Mouse (Mus musculus) lung, embryonic 14.5 days (tissue): ENCODE results near the gene Ficd. TPM values are rescaled to one million over a fixed set of nuclear protein-coding genes. Genes with fewer than 3 reads are reported as not detected.
"Not testable (repeated sequence)": the region's sequence is repeated elsewhere in the genome, so short reads cannot be mapped to it uniquely, and the experiment has no call there.

Experiments used
- ATAC-seq: fragments of 200-750 bp; cut with Nextera tagmentation; 2 replicates; pipeline ENCODE4 v1.8.0; 2017; ENCODE audit warnings: mild to moderate bottlenecking, moderate TSS enrichment, moderate library complexity; ENCODE audit not compliant: insufficient read depth
- DNase-seq: peaks from one replicate; pipeline ENCODE4 v3.0.0-alpha.2; 2015
- H3K27ac ChIP-seq: fragments of 300-500 bp; sonication (generic); 2 replicates; pipeline ENCODE4 v1.5.1; 2014; ENCODE audit warnings: low read depth, mild to moderate bottlenecking, moderate library complexity
- H3K27me3 ChIP-seq: fragments of 300-500 bp; sonication (generic); 2 replicates; pipeline ENCODE4 v1.6.1; 2014; ENCODE audit warnings: low read length, control low read depth; ENCODE audit not compliant: insufficient read depth
- H3K36me3 ChIP-seq: fragments of 300-500 bp; sonication (generic); 2 replicates; pipeline ENCODE4 v1.6.1; 2014; ENCODE audit warnings: control low read depth; ENCODE audit not compliant: insufficient read depth
- H3K4me1 ChIP-seq: fragments of 300-500 bp; sonication (generic); 2 replicates; pipeline ENCODE4 v1.6.1; 2014; ENCODE audit warnings: antibody characterized with exemption, control low read depth; ENCODE audit not compliant: insufficient read depth
- H3K4me2 ChIP-seq: fragments of 300-500 bp; sonication (generic); 2 replicates; pipeline ENCODE4 v1.6.1; 2014; ENCODE audit warnings: mild to moderate bottlenecking
- H3K4me3 ChIP-seq: fragments of 300-500 bp; sonication (generic); 2 replicates; pipeline ENCODE4 v1.5.1; 2014; ENCODE audit warnings: low read depth, low read length
- H3K9ac ChIP-seq: fragments of 300-500 bp; sonication (generic); 2 replicates; pipeline ENCODE4 v1.6.1; 2014
- H3K9me3 ChIP-seq: fragments of 300-500 bp; sonication (generic); 2 replicates; pipeline ENCODE4 v1.6.1; 2016; ENCODE audit warnings: low read depth, low read length, control low read depth
- CTCF ChIP-seq: IDR thresholded peaks from 2 replicates; pipeline ENCODE4 v1.5.1; 2016; ENCODE audit warnings: antibody characterized with exemption, low read depth
- WGBS: fragments of 180-500 bp; shearing (Covaris S2); extraction: QIAGEN DNeasy Blood & Tissue Kit; methylation state at CpG from one replicate; pipeline ENCODE4 v1.1.7; 2014; 5-methylcytosine and 5-hydroxymethylcytosine counted together
- polyA plus RNA-seq: library from polyadenylated mRNA; unstranded; fragments of >200 nt; fragmentation: Nextera tagmentation; extraction: Ambion mirVana; gene quantifications from 2 replicates; pipeline ENCODE4 v1.2.1, GENCODE M21; 2014

Ficd gene
- polyA plus RNA-seq, 1 experiment from 2014 or later, result 3.6 TPM

- 1% methylated on average over 7 of the region's 7 CpGs for WGBS
- DNase-seq (peak; percentile 94), ATAC-seq (0 out of 2 replicates have a peak, but pooled peaks have one; percentile 18)
- Histone ChIP-seq H3K4me2 (peak overlapping the region; percentile 95), H3K36me3 (peaks cover 43% of the 10 kb centered on the region), H3K4me1 (no peaks in the 10 kb centered on the region), H3K4me3 (peak overlapping the region; percentile 99), H3K27me3 (no peaks in the 10 kb centered on the region), H3K27ac (no peak overlapping the region), H3K9me3 (no peaks in the 10 kb centered on the region), H3K9ac (no peak overlapping the region)
- peak; percentile 97 for TF ChIP-seq CTCF
These were observed 38.1 kb downstream of the Ficd start for GRCm38 (mm10) chr5:113773664-113774063.

GRCm38 (mm10) chr5:113775585-113775984, 40.0 kb downstream of the Ficd start:
- ATAC-seq, result no peak
- no peak overlapping the region for H3K4me2 ChIP-seq
- no peak overlapping the region for H3K27ac ChIP-seq
- H3K36me3 ChIP-seq, result peaks cover 43% of the 10 kb centered on the region
- H3K9ac ChIP-seq, result no peak overlapping the region
- no peaks in the 10 kb centered on the region for H3K9me3 ChIP-seq
- 89% methylated on average over 10 of the region's 10 CpGs for WGBS
- no peak for DNase-seq
- H3K27me3 ChIP-seq, result no peaks in the 10 kb centered on the region
- H3K4me1 ChIP-seq, result no peaks in the 10 kb centered on the region
- no peak overlapping the region for H3K4me3 ChIP-seq
- TF ChIP-seq CTCF, result no peak

- WGBS, result 87% methylated on average over 15 of the region's 15 CpGs
- ATAC-seq (no peak), DNase-seq (no peak)
- Histone ChIP-seq H3K9ac (no peak overlapping the region), H3K4me3 (no peak overlapping the region), H3K4me1 (no peaks in the 10 kb centered on the region), H3K4me2 (no peak overlapping the region), H3K27me3 (no peaks in the 10 kb centered on the region), H3K9me3 (no peaks in the 10 kb centered on the region), H3K27ac (no peak overlapping the region), H3K36me3 (peaks cover 43% of the 10 kb centered on the region)
- TF ChIP-seq CTCF, result no peak
These were observed 40.7 kb downstream of the Ficd start for GRCm38 (mm10) chr5:113776128-113776895.

GRCm38 (mm10) chr5:113776896-113777226, 41.3 kb downstream of the Ficd start:
- Histone ChIP-seq H3K4me1 (no peaks in the 10 kb centered on the region), H3K4me3 (no peak overlapping the region), H3K4me2 (no peak overlapping the region), H3K9ac (no peak overlapping the region), H3K27me3 (no peaks in the 10 kb centered on the region), H3K9me3 (no peaks in the 10 kb centered on the region), H3K27ac (no peak overlapping the region), H3K36me3 (peaks cover 43% of the 10 kb centered on the region)
- ATAC-seq (no peak), DNase-seq (no peak)
- TF ChIP-seq CTCF, result no peak
- 82% methylated on average over 8 of the region's 8 CpGs for WGBS

- H3K27ac ChIP-seq, H3K4me3 ChIP-seq, H3K9me3 ChIP-seq, H3K27me3 ChIP-seq, H3K4me1 ChIP-seq, H3K9ac ChIP-seq, H3K4me2 ChIP-seq, ATAC-seq, DNase-seq: not testable (repeated sequence)
- WGBS, result 86% methylated on average over 8 of the region's 8 CpGs
- H3K36me3 ChIP-seq, result peaks cover 43% of the 10 kb centered on the region
These were observed 42.1 kb downstream of the Ficd start for GRCm38 (mm10) chr5:113777728-113778127.

GRCm38 (mm10) chr5:113779569-113779968, 44.0 kb downstream of the Ficd start:
- no peak for TF ChIP-seq CTCF
- Histone ChIP-seq H3K36me3 (peaks cover 40% of the 10 kb centered on the region), H3K4me2 (no peak overlapping the region), H3K4me1 (no peaks in the 10 kb centered on the region), H3K27me3 (no peaks in the 10 kb centered on the region), H3K27ac (no peak overlapping the region), H3K4me3 (no peak overlapping the region), H3K9me3 (no peaks in the 10 kb centered on the region), H3K9ac (no peak overlapping the region)
- DNase-seq, result no peak
- WGBS, result 74% methylated on average over 5 of the region's 5 CpGs
- no peak for ATAC-seq

GRCm38 (mm10) chr5:113780082-113780752, 44.6 kb downstream of the Ficd start:
- H3K27me3 ChIP-seq, result no peaks in the 10 kb centered on the region
- ATAC-seq, result peak; percentile 12; the same call in 1 of the 2 replicates
- H3K4me2 ChIP-seq, result no peak overlapping the region

More at GRCm38 (mm10) chr5:113780082-113780752, 44.6 kb downstream of the Ficd start:
- Histone ChIP-seq H3K9me3 (no peaks in the 10 kb centered on the region), H3K4me3 (no peak overlapping the region), H3K9ac (no peak overlapping the region), H3K36me3 (peaks cover 34% of the 10 kb centered on the region), H3K27ac (no peak overlapping the region), H3K4me1 (no peaks in the 10 kb centered on the region)
- no peak for TF ChIP-seq CTCF
- 93% methylated on average over 3 of the region's 3 CpGs for WGBS
- no peak for DNase-seq
